27 mouse cellular contexts compared by ENCODE assay signal in the genomic region with DNA sequence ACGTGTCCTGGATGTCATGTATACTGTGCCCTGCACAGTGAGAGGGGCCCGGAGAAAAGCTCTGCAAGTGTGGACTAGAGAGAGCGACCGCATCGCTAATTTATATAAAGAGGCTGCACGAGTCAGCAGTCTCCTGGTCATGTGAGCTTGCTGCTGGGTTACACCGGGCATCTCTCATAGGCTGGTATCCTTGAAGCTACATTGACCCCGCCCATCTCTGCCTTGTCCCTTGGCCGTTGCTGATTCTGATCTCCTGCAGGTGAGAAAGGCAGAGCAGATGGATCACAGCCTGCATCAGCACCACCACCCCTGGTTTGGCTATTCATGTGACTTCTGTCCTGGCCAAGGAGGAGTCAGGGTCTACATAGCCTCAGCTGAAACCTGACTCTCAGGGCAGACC. TPM values are rescaled to one million over a fixed set of nuclear protein-coding genes. Genes with fewer than 3 reads are reported as not detected.
DNase-seq lines count a peak whose midpoint lies in the region; ATAC-seq and TF ChIP-seq lines count a peak whose summit lies in the region.
"Had no signal": no experiment of that assay in that cellular context is flagged by ENCODE, and none has a peak within 500 bp of the region (broad histone marks: within the 10 kb centered on the region; RNA-seq: fewer than 3 reads in every experiment).

No protein-coding gene starts in this region.

- no peak for TF ChIP-seq CTCF in forebrain, postnatal 0 days (IDR thresholded peaks at IDR 0.05; ENCODE audit: low read depth)

- peak; percentile 33; the same call in 1 of the 2 replicates for ATAC-seq in cerebellum, adult (ENCODE audit: insufficient number of reproducible peaks, low FRiP score, low TSS enrichment)
- ATAC-seq in heart, embryonic 13.5 days (ENCODE audit: extremely low read depth, insufficient number of reproducible peaks, low FRiP score, low TSS enrichment) = no peak
- no peak for ATAC-seq in forebrain, postnatal 0 days
- ATAC-seq: forebrain, embryonic 13.5 days; hindbrain, postnatal 0 days; intestine, embryonic 16.5 days had no signal

- H3K9me3 ChIP-seq in heart, embryonic 13.5 days = no peaks in the 10 kb centered on the region
- H3K9me3 ChIP-seq in forebrain, postnatal 0 days (ENCODE audit: low read length) = no peaks in the 10 kb centered on the region
- H3K9me3 ChIP-seq: forebrain, embryonic 13.5 days; heart, embryonic 15.5 days; hindbrain, embryonic 12.5 days; kidney, embryonic 15.5 days; lung, embryonic 15.5 days; midbrain, embryonic 10.5 days; neural tube, embryonic 13.5 days had no signal

- DNase-seq in cerebellum, adult 8-10 months = no peak
- DNase-seq in heart, adult 8-10 months (ENCODE audit: low spot score) = no peak
- peak; percentile 59 for DNase-seq in brain, adult 2 months (ENCODE audit: low read depth, low spot score)
- DNase-seq in cerebellum, adult 9-11 months = peak; percentile 71
- no peak for DNase-seq in neural tube, embryonic 10.5 days (ENCODE audit: extremely low spot score, low spot score)
- DNase-seq in forebrain, postnatal 0 days = no peak
- DNase-seq: adrenal gland, postnatal 25 days; heart, postnatal 36 days; kidney, postnatal 25 days; right cerebral cortex, postnatal 4 days; thymus, adult 2 months; thymus, postnatal 4 days had no signal

- no peak overlapping the region for H3K4me3 ChIP-seq in heart, embryonic 13.5 days
- H3K4me3 ChIP-seq in forebrain, postnatal 0 days (ENCODE audit: low read depth, low read length) = no peak overlapping the region
- H3K4me3 ChIP-seq: forebrain, embryonic 13.5 days; heart, embryonic 15.5 days; hindbrain, embryonic 12.5 days; kidney, embryonic 15.5 days; limb, embryonic 13.5 days; lung, embryonic 15.5 days; midbrain, embryonic 10.5 days; myocyte; neural tube, embryonic 13.5 days had no signal

- peaks cover 51% of the 10 kb centered on the region for H3K4me1 ChIP-seq in heart, embryonic 13.5 days
- H3K4me1 ChIP-seq in forebrain, postnatal 0 days (ENCODE audit: insufficient read depth) = no peaks in the 10 kb centered on the region

- H3K4me2 ChIP-seq in heart, embryonic 13.5 days = no peak overlapping the region
- no peak overlapping the region for H3K4me2 ChIP-seq in forebrain, postnatal 0 days (ENCODE audit: low read depth)
- H3K4me2 ChIP-seq: forebrain, embryonic 13.5 days; heart, embryonic 15.5 days; hindbrain, embryonic 12.5 days; kidney, embryonic 15.5 days; limb, embryonic 13.5 days; liver, embryonic 11.5 days; lung, embryonic 15.5 days; neural tube, embryonic 13.5 days had no signal

- no peaks in the 10 kb centered on the region for H3K27me3 ChIP-seq in heart, embryonic 13.5 days (replicated peaks)
- no peaks in the 10 kb centered on the region for H3K27me3 ChIP-seq in forebrain, postnatal 0 days (ENCODE audit: insufficient read depth, low read length)
- H3K27me3 ChIP-seq: CH12.LX; forebrain, embryonic 13.5 days; heart, embryonic 15.5 days; hindbrain, embryonic 12.5 days; kidney, embryonic 15.5 days; limb, embryonic 13.5 days; lung, embryonic 15.5 days; neural tube, embryonic 13.5 days had no signal

- H3K36me3 ChIP-seq in heart, embryonic 13.5 days = peaks cover 97% of the 10 kb centered on the region
- no peaks in the 10 kb centered on the region for H3K36me3 ChIP-seq in forebrain, postnatal 0 days (ENCODE audit: insufficient read depth)
- H3K36me3 ChIP-seq: hindbrain, embryonic 12.5 days; kidney, embryonic 15.5 days; limb, embryonic 13.5 days; lung, embryonic 15.5 days; midbrain, embryonic 10.5 days; neural tube, embryonic 13.5 days had no signal

- peak overlapping the region; percentile 55; the same call in 1 of the 2 replicates for H3K27ac ChIP-seq in heart, embryonic 13.5 days (replicated peaks)
- H3K27ac ChIP-seq in forebrain, postnatal 0 days (ENCODE audit: low read depth, low read length) = no peak overlapping the region
- H3K27ac ChIP-seq: forebrain, embryonic 13.5 days; hindbrain, embryonic 12.5 days; hindbrain, postnatal 0 days; limb, embryonic 13.5 days; lung, embryonic 15.5 days; midbrain, embryonic 10.5 days; neural tube, embryonic 13.5 days had no signal

- 74% methylated on average over 9 of the region's 9 CpGs for WGBS in heart, embryonic 13.5 days
- 73% methylated on average over 9 of the region's 9 CpGs for WGBS in forebrain, postnatal 0 days

- H3K9ac ChIP-seq in heart, embryonic 13.5 days = no peak overlapping the region
- no peak overlapping the region for H3K9ac ChIP-seq in forebrain, postnatal 0 days
- H3K9ac ChIP-seq: forebrain, embryonic 13.5 days; heart, embryonic 15.5 days; hindbrain, embryonic 12.5 days; kidney, embryonic 15.5 days; limb, embryonic 13.5 days; lung, embryonic 15.5 days; neural tube, embryonic 13.5 days had no signal

RNA-seq across cellular contexts. Expression of a gene that starts 39.3 kb away (rescaled TPM):
- 43.8 and 45.3 TPM in 2 replicates for polyA plus RNA-seq in heart, embryonic 13.5 days (2015; fragmentation: Nextera tagmentation; extraction: Ambion mirVana)
- 10 to 100 TPM; 18.0 to 19.6 (median 19.1) TPM for total RNA-seq in heart, adult 8-10 months (2022)
- 48.9 and 56.1 TPM in 2 replicates for total RNA-seq in forebrain, postnatal 0 days (2014; rRNA removed)
- polyA plus RNA-seq in forebrain, postnatal 0 days (2015; fragmentation: Nextera tagmentation; extraction: Ambion mirVana) = 58.7 and 58.9 TPM in 2 replicates

RNA-seq across cellular contexts. Expression of a gene that starts 39.4 kb away (rescaled TPM):
- 25.9 and 26.8 TPM in 2 replicates for polyA plus RNA-seq in heart, embryonic 13.5 days (2015; fragmentation: Nextera tagmentation; extraction: Ambion mirVana)
- 10 to 100 TPM; 12.9 to 19.4 (median 14.8) TPM for total RNA-seq in heart, adult 8-10 months (2022)
- 27.4 and 31.4 TPM in 2 replicates for total RNA-seq in forebrain, postnatal 0 days (2014; rRNA removed)
- 12.3 and 19.3 TPM in 2 replicates for polyA plus RNA-seq in forebrain, postnatal 0 days (2015; fragmentation: Nextera tagmentation; extraction: Ambion mirVana)

Comparison
In these comparisons a context has a peak if more than half of its experiments do, and no peak if none do; other contexts are left out.
1. DNase-seq: peak in brain, adult 2 months (single experiment) and cerebellum, adult 9-11 months (single experiment); none in cerebellum, adult 8-10 months (single experiment), heart, adult 8-10 months (single experiment), neural tube, embryonic 10.5 days (single experiment) and forebrain, postnatal 0 days (single experiment).